Mouse (Mus musculus) liver, adult 2 months (tissue): ENCODE measurements at regions not wholly inside any gene's neighbourhood (a gene's known extent, or its start where the extent isn't known, plus 50 kb on each side); places are given as distances from the start of the nearest gene placed in this dataset.
A peak's percentile ranks its signal among the peaks of the same experiment; 100 is the strongest.

ENCODE experiments used
- DNase-seq: peaks from one replicate; pipeline ENCODE4 v3.0.0-alpha.2; 2011; ENCODE audit warnings: low read depth, low spot score; ENCODE audit errors: extremely low read depth
- H3K27ac ChIP-seq: fragments of 200-500 bp; replicated peaks from 2 replicates; pipeline ENCODE4 v1.5.1; 2012; ENCODE audit warnings: low read depth, mild to moderate bottlenecking, control low read depth, inconsistent platforms, low read length; ENCODE audit not compliant: insufficient read depth
- H3K27me3 ChIP-seq: fragments of 200-500 bp; 2 replicates; pipeline ENCODE4 v1.6.1; 2012; ENCODE audit warnings: mild to moderate bottlenecking, moderate library complexity, low read length, inconsistent platforms; ENCODE audit not compliant: control insufficient read depth, insufficient read depth
- H3K36me3 ChIP-seq: fragments of 200-500 bp; 2 replicates; pipeline ENCODE4 v1.6.1; 2012; ENCODE audit warnings: low read length, inconsistent platforms; ENCODE audit not compliant: control insufficient read depth, insufficient read depth
- H3K4me1 ChIP-seq: fragments of 200-500 bp; 2 replicates; pipeline ENCODE4 v1.6.1; 2011; ENCODE audit warnings: low read length; ENCODE audit not compliant: control insufficient read depth, insufficient read depth
- H3K4me3 ChIP-seq: fragments of 200-500 bp; 2 replicates; pipeline ENCODE4 v1.5.1; 2011; ENCODE audit warnings: low read depth, mild to moderate bottlenecking, control low read depth, low read length, moderate library complexity; ENCODE audit not compliant: insufficient read depth
- H3K79me2 ChIP-seq: fragments of 200-500 bp; 2 replicates; pipeline ENCODE4 v1.6.1; 2012; ENCODE audit warnings: inconsistent platforms, mild to moderate bottlenecking, low read length, moderate library complexity; ENCODE audit not compliant: control insufficient read depth, insufficient read depth
- H3K9ac ChIP-seq: fragments of 200-500 bp; 2 replicates; pipeline ENCODE4 v1.6.1; 2012; ENCODE audit warnings: low read depth, mild to moderate bottlenecking, control low read depth, inconsistent platforms, low read length
- CTCF ChIP-seq: fragments of 200-500 bp; IDR thresholded peaks from 2 replicates; pipeline ENCODE4 v1.5.1; 2011; ENCODE audit warnings: low read depth, low read length, control low read depth
- POLR2A ChIP-seq: fragments of 200-500 bp; IDR thresholded peaks from 2 replicates; pipeline ENCODE4 v1.6.1; 2011; ENCODE audit warnings: low read length, control low read depth; ENCODE audit not compliant: insufficient read depth; ENCODE audit errors: extremely low read depth
- WGBS: fragments of 180-500 bp; shearing (Covaris S2); methylation state at CpG from one replicate; pipeline ENCODE4 v1.1.7; 2018; 5-methylcytosine and 5-hydroxymethylcytosine counted together

- H3K36me3 ChIP-seq = no peaks in the 10 kb centered on the region
- H3K27me3 ChIP-seq = no peaks in the 10 kb centered on the region
- H3K4me3 ChIP-seq = no peak overlapping the region
- TF ChIP-seq POLR2A (no peak), CTCF (no peak)
- peaks cover under 1% of the 10 kb centered on the region; the same call in 1 of the 2 replicates for H3K4me1 ChIP-seq
- no peak overlapping the region for H3K27ac ChIP-seq
- DNase-seq = no peak
- H3K79me2 ChIP-seq = no peaks in the 10 kb centered on the region
- WGBS = 84% methylated on average over 15 of the region's 15 CpGs
- no peak overlapping the region for H3K9ac ChIP-seq
Observed at GRCm38 (mm10) chr2:166442997-166443396, 270.6 kb downstream of the Prex1 start.

DNA sequence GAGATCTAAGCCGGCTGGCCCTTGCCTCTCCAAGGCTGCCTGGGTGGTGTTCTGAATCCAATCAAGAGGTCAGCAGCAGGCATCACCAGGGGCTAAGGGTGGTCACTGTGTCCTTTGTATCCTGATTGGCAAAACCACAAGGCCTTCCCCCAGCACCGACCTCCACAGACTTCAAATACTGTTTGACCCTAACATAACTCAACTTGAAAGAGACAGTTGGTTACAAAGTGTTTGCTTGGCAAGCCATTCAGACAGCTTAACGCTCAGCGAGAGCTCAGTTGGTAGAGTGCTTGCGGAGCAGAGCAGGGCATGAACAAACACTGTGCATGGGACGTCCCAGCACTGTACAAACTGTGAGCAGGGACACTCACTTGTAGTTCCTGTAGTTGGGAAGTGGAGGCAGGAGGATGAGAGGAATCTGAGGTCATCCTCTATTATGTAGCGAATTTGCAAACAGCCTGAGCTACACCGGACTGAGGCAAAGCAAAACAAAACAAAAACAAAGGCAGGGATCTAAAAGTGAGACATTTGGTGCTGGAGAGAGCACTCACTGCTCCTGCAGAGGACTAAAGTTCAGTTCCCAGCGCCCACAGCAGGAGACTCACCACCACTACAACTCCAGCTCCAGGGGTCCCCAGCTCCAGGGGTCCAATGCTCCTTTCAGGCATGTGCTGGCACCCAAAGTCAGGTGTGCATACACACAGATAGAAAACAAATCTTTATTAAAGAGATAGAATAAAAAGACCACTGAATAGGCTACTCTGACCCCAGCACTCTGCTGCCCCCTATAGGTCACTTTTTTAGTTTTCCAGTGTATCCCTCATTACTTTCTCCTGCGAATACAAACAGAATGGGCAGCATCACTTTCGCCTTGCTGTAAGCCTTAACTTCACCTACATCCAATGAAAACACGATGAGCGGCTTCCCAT is 273.5 kb downstream of the Prex1 start:
- DNase-seq = peak; percentile 10
- Histone ChIP-seq H3K27ac (no peak overlapping the region), H3K79me2 (no peaks in the 10 kb centered on the region), H3K27me3 (no peaks in the 10 kb centered on the region), H3K36me3 (no peaks in the 10 kb centered on the region), H3K4me3 (no peak overlapping the region), H3K4me1 (no peaks in the 10 kb centered on the region), H3K9ac (no peak overlapping the region)
- WGBS = 45% methylated on average over 13 of the region's 13 CpGs
- TF ChIP-seq POLR2A (no peak), CTCF (peak; percentile 30)

DNA sequence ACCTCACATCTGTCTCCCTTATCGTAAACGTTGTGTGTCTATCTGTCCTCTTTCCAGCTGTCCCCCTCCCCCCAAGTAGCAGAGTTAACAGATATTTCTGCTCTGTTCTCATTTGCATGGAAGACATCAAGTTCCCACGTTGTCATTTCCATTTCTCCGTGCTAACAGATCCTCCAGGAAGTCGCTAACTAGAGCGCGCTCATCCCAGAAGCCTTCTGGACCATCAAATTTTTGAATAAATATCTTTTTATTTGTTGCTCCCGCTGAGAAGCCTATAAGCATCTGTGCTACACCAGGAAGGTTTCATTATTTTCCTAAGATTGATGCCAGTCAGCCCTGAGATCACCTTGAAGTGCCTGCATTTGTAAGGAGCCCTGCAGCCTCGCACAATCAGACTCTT is 275.4 kb downstream of the Prex1 start:
- H3K27ac ChIP-seq = no peak overlapping the region
- no peak overlapping the region for H3K9ac ChIP-seq
- no peaks in the 10 kb centered on the region for H3K79me2 ChIP-seq
- DNase-seq = no peak
- H3K27me3 ChIP-seq = no peaks in the 10 kb centered on the region
- 82% methylated on average over 9 of the region's 9 CpGs for WGBS
- no peak overlapping the region for H3K4me3 ChIP-seq
- no peaks in the 10 kb centered on the region for H3K4me1 ChIP-seq
- H3K36me3 ChIP-seq = no peaks in the 10 kb centered on the region
- TF ChIP-seq CTCF (no peak), POLR2A (no peak)

DNA sequence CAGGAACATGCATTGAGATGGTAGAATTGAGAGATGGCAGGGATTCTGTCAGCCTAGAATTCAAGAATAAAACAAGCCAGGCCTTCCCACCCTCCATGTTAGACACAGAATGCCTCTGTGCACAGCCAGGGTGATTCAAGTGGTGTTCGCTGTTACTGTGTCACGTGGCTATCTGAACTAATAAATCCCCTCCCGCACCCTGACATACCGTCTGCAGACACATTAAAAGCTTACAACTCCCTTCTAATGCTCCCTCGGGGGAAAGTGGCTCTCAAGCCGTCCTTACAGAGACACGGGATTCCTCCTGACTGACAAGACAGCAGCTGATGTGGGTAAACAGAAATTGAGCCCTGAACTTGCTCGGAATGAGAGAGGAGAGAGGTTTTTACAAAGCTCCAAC is 279.1 kb downstream of the Prex1 start:
- no peak overlapping the region for H3K27ac ChIP-seq
- WGBS = 63% methylated on average over 8 of the region's 8 CpGs
- H3K79me2 ChIP-seq = no peaks in the 10 kb centered on the region
- no peak overlapping the region for H3K9ac ChIP-seq
- no peak for DNase-seq
- no peaks in the 10 kb centered on the region for H3K4me1 ChIP-seq
- TF ChIP-seq POLR2A (no peak), CTCF (no peak)
- no peaks in the 10 kb centered on the region for H3K27me3 ChIP-seq
- no peak overlapping the region for H3K4me3 ChIP-seq
- no peaks in the 10 kb centered on the region for H3K36me3 ChIP-seq

- Histone ChIP-seq H3K27me3 (no peaks in the 10 kb centered on the region), H3K4me3 (no peak overlapping the region), H3K79me2 (no peaks in the 10 kb centered on the region), H3K4me1 (no peaks in the 10 kb centered on the region), H3K36me3 (no peaks in the 10 kb centered on the region), H3K9ac (no peak overlapping the region), H3K27ac (no peak overlapping the region)
- DNase-seq = no peak
- 81% methylated on average over 15 of the region's 15 CpGs for WGBS
- no peak for TF ChIP-seq CTCF
- no peak for TF ChIP-seq POLR2A
Observed at GRCm38 (mm10) chr2:166433655-166434333, 278.3 kb upstream of the Sulf2 start.
